Mouse (Mus musculus) embryonic facial prominence, embryonic 13.5 days (tissue): ENCODE data around the gene Tspan1. TPM values are rescaled to one million over a fixed set of nuclear protein-coding genes. Genes with fewer than 3 reads are reported as not detected.
A peak's percentile ranks its signal among the peaks of the same experiment; 100 is the strongest.

Experiments
- ATAC-seq: fragments of 200-750 bp; cut with Nextera tagmentation; 2 replicates; pipeline ENCODE4 v1.8.0; 2017; ENCODE audit warnings: low read depth; ENCODE audit not compliant: insufficient number of reproducible peaks, insufficient read depth, low FRiP score, low TSS enrichment
- H3K27ac ChIP-seq: fragments of 300-500 bp; sonication (generic); 2 replicates; pipeline ENCODE4 v1.5.1; 2015; ENCODE audit warnings: moderate library complexity, mild to moderate bottlenecking, inconsistent platforms
- H3K27me3 ChIP-seq: fragments of 300-500 bp; sonication (generic); 2 replicates; pipeline ENCODE4 v1.6.1; 2015; ENCODE audit warnings: mild to moderate bottlenecking, inconsistent platforms
- H3K36me3 ChIP-seq: fragments of 300-500 bp; sonication (generic); 2 replicates; pipeline ENCODE4 v1.6.1; 2015; ENCODE audit warnings: mild to moderate bottlenecking, inconsistent platforms
- H3K4me1 ChIP-seq: fragments of 300-500 bp; sonication (generic); 2 replicates; pipeline ENCODE4 v1.6.1; 2015; ENCODE audit warnings: inconsistent platforms
- H3K4me2 ChIP-seq: fragments of 300-500 bp; sonication (generic); 2 replicates; pipeline ENCODE4 v1.6.1; 2015; ENCODE audit warnings: moderate library complexity, mild to moderate bottlenecking, inconsistent platforms
- H3K4me3 ChIP-seq: fragments of 300-500 bp; sonication (generic); 2 replicates; pipeline ENCODE4 v1.5.1; 2015; ENCODE audit warnings: mild to moderate bottlenecking, inconsistent platforms
- H3K9ac ChIP-seq: fragments of 300-500 bp; sonication (generic); 2 replicates; pipeline ENCODE4 v1.6.1; 2015; ENCODE audit warnings: mild to moderate bottlenecking, inconsistent platforms
- H3K9me3 ChIP-seq: fragments of 300-500 bp; sonication (generic); 2 replicates; pipeline ENCODE4 v1.6.1; 2016; ENCODE audit warnings: inconsistent platforms
- WGBS: fragments of 180-500 bp; shearing (Covaris S2); methylation state at CpG from one replicate; pipeline ENCODE4 v1.1.7; 2015; ENCODE audit warnings: mixed read lengths; 5-methylcytosine and 5-hydroxymethylcytosine counted together
- polyA plus RNA-seq: library from polyadenylated mRNA; unstranded; fragments of >200 nt; fragmentation: Nextera tagmentation; extraction: Ambion mirVana; gene quantifications from 2 replicates; pipeline ENCODE4 v1.2.1, GENCODE M21; 2015

The Tspan1 gene
- polyA plus RNA-seq = 0.98 and 1.0 TPM in 2 replicates

GRCm38 (mm10) chr4:116167404-116167803, at the start of gene Tspan1:
TSS of gene Tspan1 (minus strand) at chr4:116167601.
- Histone ChIP-seq H3K27me3 (no peaks in the 10 kb centered on the region), H3K4me2 (no peak within 1 kb of the TSS), H3K27ac (peak within 1 kb of the TSS; percentile 23; the same call in 1 of the 2 replicates), H3K9me3 (no peaks in the 10 kb centered on the region), H3K36me3 (no peaks in the 10 kb centered on the region), H3K4me1 (peaks cover 13% of the 10 kb centered on the region), H3K9ac (no peak within 1 kb of the TSS), H3K4me3 (no peak within 1 kb of the TSS)
- no peak for ATAC-seq
- WGBS = 27% methylated on average over 7 of the region's 7 CpGs

DNA sequence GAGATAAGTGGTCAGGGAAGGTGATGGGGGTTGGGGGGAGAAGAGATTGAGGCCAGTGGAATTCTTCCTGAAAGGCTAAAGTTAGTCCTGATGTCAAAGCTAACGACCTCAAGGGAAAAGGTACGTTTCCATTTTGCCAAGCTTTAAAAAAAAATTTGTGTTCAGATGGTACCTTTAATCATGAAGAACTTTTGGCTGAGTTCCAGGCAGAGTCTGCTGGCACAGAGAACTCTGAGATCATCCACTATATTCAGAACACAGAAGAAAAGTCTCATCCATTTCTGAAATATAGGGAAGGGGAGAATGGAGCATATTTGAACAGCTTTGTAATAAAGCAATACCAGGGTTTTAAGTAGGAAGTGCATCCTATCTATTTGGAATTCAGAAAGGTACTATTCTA, 49.6 kb upstream of the Tspan1 start:
- H3K27ac ChIP-seq = no peak overlapping the region
- no peak overlapping the region for H3K4me3 ChIP-seq
- no peaks in the 10 kb centered on the region for H3K9me3 ChIP-seq

GRCm38 (mm10) chr4:116215895-116216605, 48.6 kb upstream of the Tspan1 start:
- no peak overlapping the region for H3K4me2 ChIP-seq
- 88% methylated on average over 2 of the region's 2 CpGs for WGBS
- H3K4me3 ChIP-seq = no peak overlapping the region
- ATAC-seq = no peak
- no peaks in the 10 kb centered on the region for H3K36me3 ChIP-seq
- H3K4me1 ChIP-seq = 0 out of 2 replicates have a peak, but pooled peaks cover 4% of the 10 kb centered on the region
- H3K27me3 ChIP-seq = no peaks in the 10 kb centered on the region
- no peak overlapping the region for H3K27ac ChIP-seq
- no peak overlapping the region for H3K9ac ChIP-seq
- no peaks in the 10 kb centered on the region for H3K9me3 ChIP-seq

More for the DNA sequence above, 49.6 kb upstream of the Tspan1 start:
- no peak overlapping the region for H3K9ac ChIP-seq
- no peaks in the 10 kb centered on the region for H3K36me3 ChIP-seq
- 0 out of 2 replicates have a peak, but pooled peaks cover 4% of the 10 kb centered on the region for H3K4me1 ChIP-seq
- 32% methylated on average over 2 of the region's 2 CpGs for WGBS
- ATAC-seq = no peak
- no peaks in the 10 kb centered on the region for H3K27me3 ChIP-seq
- no peak overlapping the region for H3K4me2 ChIP-seq

- 88% methylated on average over 1 of the region's 1 CpGs for WGBS
- Histone ChIP-seq H3K9ac (no peak overlapping the region), H3K4me2 (no peak overlapping the region), H3K27ac (no peak overlapping the region), H3K9me3 (no peaks in the 10 kb centered on the region), H3K4me1 (no peaks in the 10 kb centered on the region), H3K4me3 (no peak overlapping the region), H3K36me3 (no peaks in the 10 kb centered on the region), H3K27me3 (no peaks in the 10 kb centered on the region)
- no peak for ATAC-seq
Observed at GRCm38 (mm10) chr4:116208891-116209290, 41.5 kb upstream of the Tspan1 start.

DNA sequence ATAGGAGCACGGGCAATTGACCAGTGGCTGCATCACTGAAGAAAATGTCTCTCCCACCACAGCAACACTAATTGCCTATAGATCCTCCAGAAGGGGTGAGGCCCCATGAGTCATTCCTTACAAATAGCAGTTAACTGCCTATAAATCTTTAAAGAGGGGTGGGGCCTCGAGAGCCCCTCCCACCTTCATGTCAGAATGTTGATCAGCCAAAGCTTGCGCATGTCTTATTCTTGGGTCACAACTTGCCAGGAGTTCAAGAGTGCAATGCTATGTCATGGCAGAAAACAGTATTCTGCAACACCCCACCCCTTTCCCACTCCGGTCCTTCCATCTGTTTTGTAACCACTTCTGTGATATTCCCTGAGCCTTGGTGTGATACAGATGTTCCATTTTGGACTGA, 39.1 kb upstream of the Tspan1 start:
- Histone ChIP-seq H3K27ac (no peak overlapping the region), H3K4me3 (no peak overlapping the region), H3K9ac (no peak overlapping the region), H3K27me3 (no peaks in the 10 kb centered on the region), H3K9me3 (no peaks in the 10 kb centered on the region), H3K36me3 (no peaks in the 10 kb centered on the region), H3K4me1 (no peaks in the 10 kb centered on the region), H3K4me2 (no peak overlapping the region)
- ATAC-seq = no peak
- WGBS = 86% methylated on average over 4 of the region's 4 CpGs

DNA sequence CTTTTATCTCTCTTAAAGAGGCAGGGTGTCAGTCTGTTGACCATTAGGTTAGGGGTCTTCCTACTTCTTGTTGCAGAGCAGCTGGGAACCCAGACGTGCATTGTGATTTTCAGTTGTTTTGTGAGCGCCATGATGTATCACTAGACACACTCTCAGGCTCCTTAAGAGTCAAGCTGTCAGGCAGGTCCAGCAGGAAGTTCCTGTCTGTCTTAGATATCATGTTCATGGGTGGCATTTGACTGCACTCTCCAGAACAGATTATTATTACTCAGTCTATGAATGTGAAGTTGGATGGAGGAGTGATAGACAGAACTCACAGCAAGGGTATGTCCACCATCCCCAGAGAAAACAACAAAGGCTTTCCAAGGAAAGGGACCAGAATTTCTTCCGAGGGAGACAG, 37.0 kb upstream of the Tspan1 start:
- Histone ChIP-seq H3K4me1 (no peaks in the 10 kb centered on the region), H3K4me3 (no peak overlapping the region), H3K27me3 (no peaks in the 10 kb centered on the region), H3K9ac (no peak overlapping the region), H3K4me2 (no peak overlapping the region), H3K36me3 (no peaks in the 10 kb centered on the region), H3K9me3 (no peaks in the 10 kb centered on the region), H3K27ac (no peak overlapping the region)
- WGBS = 59% methylated on average over 3 of the region's 3 CpGs
- no peak for ATAC-seq

GRCm38 (mm10) chr4:116198422-116198821, 31.0 kb upstream of the Tspan1 start:
- Histone ChIP-seq H3K27ac (no peak overlapping the region), H3K27me3 (no peaks in the 10 kb centered on the region), H3K4me1 (0 out of 2 replicates have a peak, but pooled peaks cover 4% of the 10 kb centered on the region), H3K4me2 (no peak overlapping the region), H3K36me3 (no peaks in the 10 kb centered on the region), H3K9me3 (no peaks in the 10 kb centered on the region), H3K9ac (no peak overlapping the region), H3K4me3 (no peak overlapping the region)
- ATAC-seq = no peak
- 81% methylated on average over 2 of the region's 2 CpGs for WGBS

DNA sequence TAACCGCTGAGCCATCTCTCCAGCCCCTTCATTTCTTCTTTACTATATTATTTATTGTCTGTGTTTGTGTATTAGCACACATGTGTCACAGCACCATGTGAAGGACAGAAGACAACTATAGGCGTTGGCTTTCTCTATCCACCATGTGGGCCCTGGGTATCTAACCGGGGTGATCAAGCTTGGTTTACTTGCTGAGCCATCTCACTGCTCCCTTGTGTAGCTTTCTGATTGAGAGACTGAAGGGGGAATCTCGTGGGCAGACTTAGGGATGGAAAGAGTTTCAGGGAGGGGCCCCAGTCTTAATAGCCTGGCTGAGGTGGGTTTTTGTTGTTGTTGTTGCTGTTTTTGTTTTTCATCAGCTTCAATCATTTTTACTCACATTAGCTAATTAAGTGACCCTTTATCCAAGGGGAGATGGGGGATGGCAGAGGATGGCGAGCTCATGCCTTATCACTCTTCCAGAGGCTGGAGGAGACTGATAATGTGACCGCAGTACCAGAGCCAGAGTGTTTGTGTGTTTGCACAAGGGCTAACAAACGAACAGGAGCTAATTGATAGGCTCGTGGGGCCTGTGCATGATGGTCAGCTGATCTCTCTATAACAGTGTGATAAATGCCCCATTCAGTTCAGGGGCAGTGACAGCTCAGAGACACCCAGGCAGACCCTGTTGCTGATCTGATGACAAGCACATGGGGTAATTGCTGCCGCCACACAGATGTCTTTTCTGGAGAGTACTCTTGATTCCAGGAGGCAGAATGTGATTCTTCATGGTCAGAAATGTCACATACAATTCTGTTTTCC, 26.4 kb upstream of the Tspan1 start:
- H3K9me3 ChIP-seq = no peaks in the 10 kb centered on the region
- no peak overlapping the region for H3K27ac ChIP-seq
- no peaks in the 10 kb centered on the region for H3K36me3 ChIP-seq
- H3K4me2 ChIP-seq = no peak overlapping the region
- ATAC-seq = no peak
- no peak overlapping the region for H3K4me3 ChIP-seq
- WGBS = 70% methylated on average over 9 of the region's 9 CpGs
- H3K9ac ChIP-seq = no peak overlapping the region
- H3K27me3 ChIP-seq = no peaks in the 10 kb centered on the region
- H3K4me1 ChIP-seq = no peaks in the 10 kb centered on the region

DNA sequence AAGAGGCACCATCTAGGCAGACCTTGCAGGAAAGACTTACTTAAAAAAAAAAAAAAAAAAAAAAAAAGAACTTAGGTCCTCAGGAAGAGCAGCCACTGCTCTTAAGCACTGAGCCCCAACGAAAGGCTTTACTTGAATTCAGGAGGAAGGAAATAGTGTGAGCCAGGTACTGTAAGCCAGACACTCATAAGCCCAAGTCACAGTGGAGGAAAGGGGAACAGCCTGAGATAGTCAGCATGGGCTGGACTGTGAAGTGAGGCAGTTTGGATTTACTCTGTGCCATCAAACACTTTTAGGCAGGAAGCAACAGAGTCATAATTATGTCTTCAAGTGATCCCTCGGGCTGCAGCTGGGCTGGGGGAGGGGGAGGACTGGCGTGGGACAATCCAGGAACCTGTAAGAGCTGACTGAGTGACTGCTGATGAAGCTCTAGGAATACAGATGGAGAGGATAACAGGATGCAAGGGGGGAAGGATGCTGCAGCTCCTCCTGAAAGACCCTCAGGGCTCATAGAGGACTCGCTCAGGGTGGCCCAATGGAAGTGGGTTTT, 25.0 kb upstream of the Tspan1 start:
- no peak for ATAC-seq
- Histone ChIP-seq H3K9me3 (no peaks in the 10 kb centered on the region), H3K27me3 (no peaks in the 10 kb centered on the region), H3K36me3 (no peaks in the 10 kb centered on the region), H3K27ac (no peak overlapping the region), H3K4me3 (no peak overlapping the region), H3K9ac (no peak overlapping the region), H3K4me2 (no peak overlapping the region), H3K4me1 (no peaks in the 10 kb centered on the region)
- 30% methylated on average over 4 of the region's 4 CpGs for WGBS

DNA sequence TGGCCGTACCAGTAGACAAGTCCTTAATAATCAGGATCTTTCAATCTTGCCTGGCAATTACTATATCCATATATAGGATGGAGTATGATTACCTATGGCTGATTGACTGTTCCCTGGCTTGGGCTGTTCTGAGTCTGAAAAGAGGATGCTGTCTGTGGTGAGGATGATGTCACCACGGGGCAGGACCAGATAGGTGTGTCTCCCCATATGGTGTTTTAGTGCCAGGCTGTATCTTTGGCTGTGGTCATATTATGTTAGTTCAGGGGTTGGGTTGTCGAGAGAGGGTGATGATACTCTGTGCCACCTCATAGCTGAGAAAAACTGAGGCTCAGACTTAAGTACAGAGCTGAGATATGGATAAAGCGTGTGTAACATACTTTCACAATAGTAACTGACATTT, 17.7 kb upstream of the Tspan1 start:
- H3K9ac ChIP-seq = no peak overlapping the region
- no peak overlapping the region for H3K4me2 ChIP-seq
- H3K4me3 ChIP-seq = no peak overlapping the region
- H3K36me3 ChIP-seq = no peaks in the 10 kb centered on the region
- WGBS = 87% methylated on average over 4 of the region's 4 CpGs
- ATAC-seq = no peak
- H3K9me3 ChIP-seq = no peaks in the 10 kb centered on the region
- H3K27me3 ChIP-seq = no peaks in the 10 kb centered on the region
- no peak overlapping the region for H3K27ac ChIP-seq
- peaks cover 10% of the 10 kb centered on the region for H3K4me1 ChIP-seq

- no peak for ATAC-seq
- Histone ChIP-seq H3K9ac (peak overlapping the region; percentile 54; the same call in 1 of the 2 replicates), H3K4me1 (peaks cover 10% of the 10 kb centered on the region), H3K27ac (peak overlapping the region; percentile 51; the same call in 1 of the 2 replicates), H3K4me2 (peak overlapping the region; percentile 54), H3K27me3 (no peaks in the 10 kb centered on the region), H3K4me3 (peak overlapping the region; percentile 24), H3K9me3 (no peaks in the 10 kb centered on the region), H3K36me3 (no peaks in the 10 kb centered on the region)
- WGBS = 4% methylated on average over 12 of the region's 12 CpGs
Observed at GRCm38 (mm10) chr4:116182745-116183144, 15.3 kb upstream of the Tspan1 start.
